Mouse (Mus musculus) olfactory bulb, adult 2 months (tissue): ENCODE results near the gene St6gal2.

Experiments used
- CTCF ChIP-seq: fragments of 200-500 bp; IDR thresholded peaks from 2 replicates; pipeline ENCODE4 v1.5.1; 2012; ENCODE audit warnings: low read depth, mild to moderate bottlenecking, low read length, moderate library complexity; ENCODE audit not compliant: insufficient read depth
- POLR2A ChIP-seq: fragments of 200-500 bp; IDR thresholded peaks from 2 replicates; pipeline ENCODE4 v1.6.1; 2012; ENCODE audit warnings: mild to moderate bottlenecking, low read depth, low read length, moderate library complexity; ENCODE audit not compliant: insufficient read depth

DNA sequence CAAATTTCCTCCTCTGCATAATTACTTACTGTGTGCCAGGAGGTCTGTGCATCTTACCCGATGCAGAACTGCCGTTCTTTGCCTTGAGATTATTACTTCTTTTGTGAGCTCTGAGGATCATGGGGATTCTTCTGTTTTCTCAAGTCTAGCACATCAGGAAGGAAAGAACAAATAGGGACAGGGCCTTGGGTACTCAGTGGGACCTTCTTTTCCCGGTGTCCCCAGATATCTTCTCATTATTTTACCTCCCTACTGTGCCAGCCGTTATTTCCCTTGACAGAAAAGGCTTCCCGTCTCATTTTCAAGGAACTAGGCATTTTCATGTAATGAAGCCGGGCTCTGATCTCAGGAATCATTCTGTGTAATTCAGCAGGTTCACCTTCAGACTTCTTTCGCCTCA is 34.2 kb downstream of the St6gal2 start:
- TF ChIP-seq POLR2A (no peak), CTCF (no peak)
